Mouse (Mus musculus) kidney, postnatal 0 days (tissue): ENCODE data around the gene Gdf11. TPM values are rescaled to one million over a fixed set of nuclear protein-coding genes. Genes with fewer than 3 reads are reported as not detected.

Experiments used
- ATAC-seq: fragments of 200-750 bp; cut with Nextera tagmentation; replicated peaks from 2 replicates; pipeline ENCODE4 v1.8.0; 2017; ENCODE audit warnings: low read depth, moderate number of reproducible peaks, moderate TSS enrichment, moderate library complexity; ENCODE audit not compliant: low FRiP score
- DNase-seq: peaks from one replicate; pipeline ENCODE4 v3.0.0-alpha.2; 2016; ENCODE audit warnings: low spot score
- H3K27ac ChIP-seq: fragments of 300-500 bp; sonication (generic); 2 replicates; pipeline ENCODE4 v1.5.1; 2014; ENCODE audit warnings: mild to moderate bottlenecking
- H3K27me3 ChIP-seq: fragments of 300-500 bp; sonication (generic); 2 replicates; pipeline ENCODE4 v1.6.1; 2014; ENCODE audit warnings: low read length, mixed read lengths; ENCODE audit not compliant: insufficient read depth
- H3K36me3 ChIP-seq: fragments of 300-500 bp; sonication (generic); 2 replicates; pipeline ENCODE4 v1.6.1; 2014; ENCODE audit warnings: low read length, mixed read lengths; ENCODE audit not compliant: insufficient read depth
- H3K4me1 ChIP-seq: fragments of 300-500 bp; sonication (generic); replicated peaks from 2 replicates; pipeline ENCODE4 v1.6.1; 2014; ENCODE audit warnings: antibody characterized with exemption, low read length, mixed read lengths; ENCODE audit not compliant: insufficient read depth
- H3K4me2 ChIP-seq: fragments of 300-500 bp; sonication (generic); 2 replicates; pipeline ENCODE4 v1.6.1; 2014; ENCODE audit warnings: mild to moderate bottlenecking, low read length, moderate library complexity, mixed read lengths
- H3K4me3 ChIP-seq: fragments of 300-500 bp; sonication (generic); replicated peaks from 2 replicates; pipeline ENCODE4 v1.5.1; 2014; ENCODE audit warnings: low read depth, low read length
- H3K9ac ChIP-seq: fragments of 300-500 bp; sonication (generic); 2 replicates; pipeline ENCODE4 v1.6.1; 2014; ENCODE audit warnings: low read depth, low read length
- H3K9me3 ChIP-seq: fragments of 300-500 bp; sonication (generic); replicated peaks from 2 replicates; pipeline ENCODE4 v1.6.1; 2016; ENCODE audit warnings: low read length, inconsistent platforms, mixed read lengths
- CTCF ChIP-seq: IDR thresholded peaks from 2 replicates; pipeline ENCODE4 v1.5.1; 2016; ENCODE audit warnings: antibody characterized with exemption, low read depth, mild to moderate bottlenecking, moderate library complexity
- WGBS: fragments of 180-500 bp; shearing (Covaris S2); extraction: QIAGEN DNeasy Blood & Tissue Kit; methylation state at CpG from one replicate; pipeline ENCODE4 v1.1.7; 2014; 5-methylcytosine and 5-hydroxymethylcytosine counted together
- polyA plus RNA-seq: library from polyadenylated mRNA; unstranded; fragments of >200 nt; fragmentation: Nextera tagmentation; extraction: Ambion mirVana; gene quantifications from 2 replicates; pipeline ENCODE4 v1.2.1, GENCODE M21; 2015

Gdf11 gene
- polyA plus RNA-seq, 1 experiment from 2014 or later: 7.7 TPM

DNA sequence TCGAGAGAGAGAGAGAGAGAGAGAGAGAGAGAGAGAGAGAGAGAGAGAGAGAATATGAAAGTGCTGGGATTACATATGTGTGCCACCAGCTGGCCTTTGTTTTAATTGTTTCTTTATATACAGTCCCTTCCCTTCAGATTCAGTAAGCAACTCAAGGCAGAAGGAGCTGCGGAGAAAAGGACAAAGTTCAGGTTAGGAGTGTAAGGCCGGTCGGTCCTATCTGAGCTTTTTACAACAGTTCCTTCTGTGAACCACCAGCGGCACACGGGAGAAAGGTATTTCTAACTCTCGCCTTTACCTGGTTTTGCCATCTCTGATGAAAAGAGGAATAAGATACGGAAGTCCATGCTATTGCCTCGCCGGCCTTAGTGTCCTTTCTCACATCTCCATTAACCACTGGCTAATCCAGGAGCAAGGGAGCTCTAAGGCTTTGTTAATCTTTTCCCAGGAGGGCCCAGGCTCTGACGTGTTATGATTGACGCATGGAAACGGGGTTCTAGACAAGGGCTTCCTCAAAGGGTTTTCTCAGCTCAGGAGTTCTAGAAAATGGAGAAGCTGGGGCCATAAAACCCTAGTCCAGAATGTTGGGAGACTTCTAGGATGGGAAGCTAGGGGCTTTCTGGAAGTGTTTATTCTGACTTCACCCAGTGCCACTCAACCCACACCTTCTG is 17.4 kb upstream of the Gdf11 start:
- DNase-seq (peak; percentile 39), ATAC-seq (peak; percentile 8)
- H3K27me3 ChIP-seq: no peaks in the 10 kb centered on the region
- H3K27ac ChIP-seq: peak overlapping the region; percentile 97
- H3K36me3 ChIP-seq: peaks cover 6% of the 10 kb centered on the region; the same call in 1 of the 2 replicates
- H3K4me3 ChIP-seq: peak overlapping the region; percentile 91
- peak overlapping the region; percentile 97 for H3K9ac ChIP-seq
- 46% methylated on average over 13 of the region's 13 CpGs for WGBS
- H3K9me3 ChIP-seq: no peaks in the 10 kb centered on the region
- no peak for TF ChIP-seq CTCF
- peak overlapping the region; percentile 67 for H3K4me2 ChIP-seq
- peaks cover 12% of the 10 kb centered on the region for H3K4me1 ChIP-seq

- Histone ChIP-seq H3K9me3 (no peaks in the 10 kb centered on the region), H3K27me3 (no peaks in the 10 kb centered on the region), H3K4me1 (peaks cover 6% of the 10 kb centered on the region), H3K4me2 (no peak overlapping the region), H3K27ac (no peak overlapping the region), H3K9ac (no peak overlapping the region), H3K36me3 (no peaks in the 10 kb centered on the region), H3K4me3 (no peak overlapping the region)
- ATAC-seq (no peak), DNase-seq (no peak)
- TF ChIP-seq CTCF: no peak
- 70% methylated on average over 5 of the region's 5 CpGs for WGBS
Measured at GRCm38 (mm10) chr10:128904812-128905211, 13.3 kb upstream of the Gdf11 start.

DNA sequence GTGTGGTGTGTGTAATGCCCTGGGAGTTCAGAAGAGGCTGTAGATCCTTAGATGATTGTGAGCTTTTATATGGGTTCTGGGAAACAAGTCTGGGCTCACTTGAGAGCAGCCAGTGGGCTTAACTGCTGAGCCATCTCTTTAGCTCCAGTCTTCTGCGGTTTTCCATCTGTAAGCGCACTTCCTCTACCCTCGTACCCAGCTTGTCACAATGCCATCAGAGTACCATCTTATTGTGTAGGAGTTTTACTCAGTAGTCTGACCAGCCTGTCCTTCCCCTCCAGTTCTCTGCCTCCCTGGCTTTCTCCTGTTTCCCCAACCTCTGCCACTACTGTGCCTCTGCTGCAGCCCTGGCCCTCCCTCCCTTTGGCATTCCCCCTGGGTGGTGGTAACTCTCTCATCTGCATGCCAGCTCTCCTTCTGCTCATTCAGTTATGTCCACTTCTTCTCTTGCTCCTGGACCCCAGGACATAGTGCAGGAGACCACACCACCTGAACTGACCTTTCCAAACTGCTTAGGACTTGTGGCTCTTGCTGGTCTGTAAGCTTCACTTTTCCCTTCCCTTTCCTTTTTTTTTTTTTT is 11.0 kb upstream of the Gdf11 start:
- no peak for DNase-seq
- Histone ChIP-seq H3K9me3 (no peaks in the 10 kb centered on the region), H3K36me3 (no peaks in the 10 kb centered on the region), H3K27ac (peak overlapping the region; percentile 1; the same call in 1 of the 2 replicates), H3K9ac (no peak overlapping the region), H3K27me3 (no peaks in the 10 kb centered on the region), H3K4me2 (no peak overlapping the region), H3K4me3 (no peak overlapping the region), H3K4me1 (no peaks in the 10 kb centered on the region; the same call in 1 of the 2 replicates)
- 0 out of 2 replicates have a peak, but pooled peaks have one; percentile 26 for ATAC-seq
- 85% methylated on average over 3 of the region's 3 CpGs for WGBS
- TF ChIP-seq CTCF: no peak

- ATAC-seq (no peak), DNase-seq (no peak)
- no peaks in the 10 kb centered on the region for H3K9me3 ChIP-seq
- no peaks in the 10 kb centered on the region for H3K27me3 ChIP-seq
- no peak for TF ChIP-seq CTCF
- H3K9ac ChIP-seq: no peak overlapping the region
- WGBS: 85% methylated on average over 1 of the region's 1 CpGs
- H3K4me2 ChIP-seq: no peak overlapping the region
- no peaks in the 10 kb centered on the region for H3K36me3 ChIP-seq
- no peak overlapping the region for H3K4me3 ChIP-seq
- no peak overlapping the region for H3K27ac ChIP-seq
- peaks cover under 1% of the 10 kb centered on the region; the same call in 1 of the 2 replicates for H3K4me1 ChIP-seq
Measured at GRCm38 (mm10) chr10:128901409-128901808, 9.9 kb upstream of the Gdf11 start.

DNA sequence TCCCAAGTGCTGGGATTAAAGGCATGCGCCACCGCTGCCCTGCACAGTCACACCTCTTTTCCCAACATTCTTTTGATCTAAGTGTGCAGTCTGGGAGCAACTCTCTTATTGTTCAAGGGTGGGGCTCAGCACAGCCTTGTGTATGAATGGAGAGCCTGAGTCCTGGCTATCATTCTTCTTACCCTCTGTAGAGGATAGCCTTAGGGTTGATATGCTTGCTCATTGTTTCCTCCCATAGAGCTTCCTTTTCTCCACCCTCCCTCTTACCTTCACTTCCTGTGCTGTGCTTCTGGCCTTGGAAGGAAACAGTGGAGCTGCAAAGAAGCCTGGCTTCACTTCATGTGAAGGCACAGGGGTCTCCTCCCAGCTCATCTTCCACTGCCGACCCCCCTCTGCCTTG is 9.2 kb upstream of the Gdf11 start, which contains the start of gene Cd63:
Gene Cd63 (plus strand): TSS at position 292 of the 400 bp plus-strand sequence.
- TF ChIP-seq CTCF: no peak
- no peak within 1 kb of the TSS for H3K9ac ChIP-seq
- H3K27me3 ChIP-seq: 0 out of 2 replicates have a peak, but pooled peaks cover 3% of the 10 kb centered on the region
- H3K4me2 ChIP-seq: no peak within 1 kb of the TSS
- H3K4me1 ChIP-seq: peaks cover 8% of the 10 kb centered on the region
- WGBS: 80% methylated on average over 3 of the region's 3 CpGs
- no peak for DNase-seq
- no peak for ATAC-seq
- H3K27ac ChIP-seq: peak within 1 kb of the TSS; percentile 47
- H3K9me3 ChIP-seq: no peaks in the 10 kb centered on the region
- no peaks in the 10 kb centered on the region for H3K36me3 ChIP-seq
- H3K4me3 ChIP-seq: no peak within 1 kb of the TSS

DNA sequence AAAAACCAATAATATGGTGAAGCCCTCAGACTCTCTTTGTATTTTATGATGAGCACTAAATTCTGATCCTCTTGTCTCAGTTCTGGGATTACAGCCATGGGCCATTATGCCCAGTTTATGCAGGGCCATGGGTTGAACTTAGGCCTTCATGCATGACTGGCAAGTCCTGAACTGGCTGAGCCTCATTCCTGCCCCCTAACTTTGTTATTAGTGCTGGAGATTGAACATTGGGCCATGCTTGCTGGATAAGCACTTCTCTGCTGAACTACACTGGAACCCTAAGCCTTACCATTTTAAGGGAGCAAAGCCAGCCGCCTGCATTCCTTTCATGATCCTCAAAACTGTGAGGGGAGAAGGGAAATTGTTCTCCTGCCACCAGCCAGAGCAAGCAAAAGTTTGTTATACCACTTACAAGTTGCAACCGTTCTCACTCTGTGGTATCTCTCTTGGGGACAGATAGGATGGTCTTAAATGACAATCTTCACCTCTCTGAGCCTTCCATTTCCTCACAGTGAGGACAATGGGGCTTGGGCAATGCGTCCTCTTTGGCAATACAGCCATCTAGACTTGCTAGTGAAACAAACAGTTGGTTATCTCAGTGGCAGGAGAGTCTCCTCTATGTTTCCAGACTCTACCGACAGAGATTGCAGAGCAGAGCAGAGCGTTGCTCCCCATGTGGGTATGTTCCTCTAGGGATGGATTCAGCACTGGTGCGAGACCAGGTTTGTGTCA is 8.4 kb upstream of the Gdf11 start:
- Histone ChIP-seq H3K36me3 (no peaks in the 10 kb centered on the region), H3K9ac (no peak overlapping the region), H3K4me3 (no peak overlapping the region), H3K9me3 (no peaks in the 10 kb centered on the region), H3K4me1 (peaks cover 9% of the 10 kb centered on the region), H3K27ac (peak overlapping the region; percentile 47), H3K4me2 (no peak overlapping the region), H3K27me3 (0 out of 2 replicates have a peak, but pooled peaks cover 3% of the 10 kb centered on the region)
- WGBS: 75% methylated on average over 6 of the region's 6 CpGs
- ATAC-seq: no peak; the same call in 1 of the 2 replicates
- TF ChIP-seq CTCF: no peak
- no peak for DNase-seq
